Mouse (Mus musculus) liver, adult 2 months (tissue): ENCODE data around the gene Prr5l. TPM values are rescaled to one million over a fixed set of nuclear protein-coding genes. Genes with fewer than 3 reads are reported as not detected.

Experiments
- DNase-seq: peaks from one replicate; pipeline ENCODE4 v3.0.0-alpha.2; 2011; ENCODE audit warnings: low read depth, low spot score; ENCODE audit errors: extremely low read depth
- H3K27ac ChIP-seq: fragments of 200-500 bp; replicated peaks from 2 replicates; pipeline ENCODE4 v1.5.1; 2012; ENCODE audit warnings: low read depth, mild to moderate bottlenecking, control low read depth, inconsistent platforms, low read length; ENCODE audit not compliant: insufficient read depth
- H3K27me3 ChIP-seq: fragments of 200-500 bp; 2 replicates; pipeline ENCODE4 v1.6.1; 2012; ENCODE audit warnings: mild to moderate bottlenecking, moderate library complexity, low read length, inconsistent platforms; ENCODE audit not compliant: control insufficient read depth, insufficient read depth
- H3K36me3 ChIP-seq: fragments of 200-500 bp; 2 replicates; pipeline ENCODE4 v1.6.1; 2012; ENCODE audit warnings: low read length, inconsistent platforms; ENCODE audit not compliant: control insufficient read depth, insufficient read depth
- H3K4me1 ChIP-seq: fragments of 200-500 bp; 2 replicates; pipeline ENCODE4 v1.6.1; 2011; ENCODE audit warnings: low read length; ENCODE audit not compliant: control insufficient read depth, insufficient read depth
- H3K4me3 ChIP-seq: fragments of 200-500 bp; 2 replicates; pipeline ENCODE4 v1.5.1; 2011; ENCODE audit warnings: low read depth, mild to moderate bottlenecking, control low read depth, low read length, moderate library complexity; ENCODE audit not compliant: insufficient read depth
- H3K79me2 ChIP-seq: fragments of 200-500 bp; 2 replicates; pipeline ENCODE4 v1.6.1; 2012; ENCODE audit warnings: inconsistent platforms, mild to moderate bottlenecking, low read length, moderate library complexity; ENCODE audit not compliant: control insufficient read depth, insufficient read depth
- H3K9ac ChIP-seq: fragments of 200-500 bp; 2 replicates; pipeline ENCODE4 v1.6.1; 2012; ENCODE audit warnings: low read depth, mild to moderate bottlenecking, control low read depth, inconsistent platforms, low read length
- CTCF ChIP-seq: fragments of 200-500 bp; IDR thresholded peaks from 2 replicates; pipeline ENCODE4 v1.5.1; 2011; ENCODE audit warnings: low read depth, low read length, control low read depth
- POLR2A ChIP-seq: fragments of 200-500 bp; IDR thresholded peaks from 2 replicates; pipeline ENCODE4 v1.6.1; 2011; ENCODE audit warnings: low read length, control low read depth; ENCODE audit not compliant: insufficient read depth; ENCODE audit errors: extremely low read depth
- WGBS: fragments of 180-500 bp; shearing (Covaris S2); methylation state at CpG from one replicate; pipeline ENCODE4 v1.1.7; 2018; 5-methylcytosine and 5-hydroxymethylcytosine counted together
- polyA plus RNA-seq: library from polyadenylated mRNA; depleted of rRNA; stranded (reverse); fragments of >200 nt; gene quantifications from 2 replicates; pipeline ENCODE4 v1.2.3, GENCODE M21; 2012
- total RNA-seq: library from RNA; depleted of rRNA; stranded (reverse); fragments of >200 nt; gene quantifications from 2 replicates; pipeline ENCODE4 v1.2.3, GENCODE M21; 2014

The Prr5l gene
- total and polyA plus RNA-seq, 2 experiments: 0.72 to 1.4 TPM

GRCm38 (mm10) chr2:101920136-101920554 is 37.3 kb upstream of the Prr5l start:
- H3K27me3 ChIP-seq: no peaks in the 10 kb centered on the region
- TF ChIP-seq POLR2A: no peak
- no peak for TF ChIP-seq CTCF
- no peak overlapping the region for H3K9ac ChIP-seq
- H3K4me1 ChIP-seq: peaks cover 9% of the 10 kb centered on the region
- H3K79me2 ChIP-seq: no peaks in the 10 kb centered on the region
- no peaks in the 10 kb centered on the region for H3K36me3 ChIP-seq
- WGBS: 84% methylated on average over 2 of the region's 2 CpGs
- no peak for DNase-seq
- no peak overlapping the region for H3K4me3 ChIP-seq
- H3K27ac ChIP-seq: no peak overlapping the region

GRCm38 (mm10) chr2:101918518-101918917 is 35.7 kb upstream of the Prr5l start:
- TF ChIP-seq CTCF: peak; percentile 18; the same call in 1 of the 2 replicates
- TF ChIP-seq POLR2A: no peak
- WGBS: 36% methylated on average over 7 of the region's 7 CpGs
- Histone ChIP-seq H3K4me3 (no peak overlapping the region), H3K79me2 (no peaks in the 10 kb centered on the region), H3K4me1 (peaks cover 9% of the 10 kb centered on the region), H3K36me3 (no peaks in the 10 kb centered on the region), H3K9ac (no peak overlapping the region), H3K27ac (no peak overlapping the region), H3K27me3 (no peaks in the 10 kb centered on the region)
- peak; percentile 90 for DNase-seq

- TF ChIP-seq CTCF: no peak
- no peak for TF ChIP-seq POLR2A
- H3K9ac ChIP-seq: no peak overlapping the region
- no peak overlapping the region for H3K4me3 ChIP-seq
- H3K36me3 ChIP-seq: no peaks in the 10 kb centered on the region
- H3K27me3 ChIP-seq: no peaks in the 10 kb centered on the region
- H3K4me1 ChIP-seq: 0 out of 2 replicates have a peak, but pooled peaks cover 4% of the 10 kb centered on the region
- WGBS: 95% methylated on average over 15 of the region's 15 CpGs
- no peak overlapping the region for H3K27ac ChIP-seq
- no peak for DNase-seq
- no peaks in the 10 kb centered on the region for H3K79me2 ChIP-seq
These were observed 26.7 kb upstream of the Prr5l start for GRCm38 (mm10) chr2:101909326-101910080.

- no peaks in the 10 kb centered on the region for H3K79me2 ChIP-seq
- 0 out of 2 replicates have a peak, but pooled peaks cover 4% of the 10 kb centered on the region for H3K4me1 ChIP-seq
- no peak for DNase-seq
- TF ChIP-seq POLR2A: no peak
- TF ChIP-seq CTCF: no peak
- 88% methylated on average over 13 of the region's 13 CpGs for whole genome bisulfite sequencing
- H3K4me3 ChIP-seq: no peak overlapping the region
- no peaks in the 10 kb centered on the region for H3K27me3 ChIP-seq
- H3K27ac ChIP-seq: no peak overlapping the region
- H3K9ac ChIP-seq: no peak overlapping the region
- H3K36me3 ChIP-seq: no peaks in the 10 kb centered on the region
These were observed 25.9 kb upstream of the Prr5l start for GRCm38 (mm10) chr2:101908773-101909172.

GRCm38 (mm10) chr2:101907386-101908022 is 24.7 kb upstream of the Prr5l start:
- no peak for TF ChIP-seq POLR2A
- no peak for TF ChIP-seq CTCF
- H3K27me3 ChIP-seq: no peaks in the 10 kb centered on the region
- DNase-seq: no peak
- H3K36me3 ChIP-seq: no peaks in the 10 kb centered on the region
- WGBS: 88% methylated on average over 10 of the region's 10 CpGs
- no peaks in the 10 kb centered on the region for H3K79me2 ChIP-seq
- H3K27ac ChIP-seq: no peak overlapping the region
- no peak overlapping the region for H3K9ac ChIP-seq
- no peak overlapping the region for H3K4me3 ChIP-seq
- H3K4me1 ChIP-seq: peaks cover 7% of the 10 kb centered on the region; the same call in 1 of the 2 replicates

- Histone ChIP-seq H3K4me3 (no peak overlapping the region), H3K36me3 (no peaks in the 10 kb centered on the region), H3K27me3 (no peaks in the 10 kb centered on the region), H3K79me2 (no peaks in the 10 kb centered on the region), H3K27ac (no peak overlapping the region), H3K9ac (no peak overlapping the region), H3K4me1 (peaks cover 7% of the 10 kb centered on the region; the same call in 1 of the 2 replicates)
- no peak for TF ChIP-seq POLR2A
- TF ChIP-seq CTCF: no peak
- DNase-seq: no peak
- 55% methylated on average over 5 of the region's 5 CpGs for WGBS
These were observed 23.5 kb upstream of the Prr5l start for GRCm38 (mm10) chr2:101906379-101906690.
